Mouse (Mus musculus): ENCODE data around the gene Stard10.

The Stard10 gene

GRCm38 (mm10) chr7:101302691-101303090, 14.2 kb upstream of the Stard10 start:
- DNase-seq (ENCODE audit: low read depth, low spot score): no peak

GRCm38 (mm10) chr7:101306841-101307240, 10.0 kb upstream of the Stard10 start:
- no peak for DNase-seq (ENCODE audit: low read depth, low spot score)

- no peak for DNase-seq (ENCODE audit: low read depth, low spot score)
These were observed 6.9 kb upstream of the Stard10 start for GRCm38 (mm10) chr7:101309985-101310326.

DNA sequence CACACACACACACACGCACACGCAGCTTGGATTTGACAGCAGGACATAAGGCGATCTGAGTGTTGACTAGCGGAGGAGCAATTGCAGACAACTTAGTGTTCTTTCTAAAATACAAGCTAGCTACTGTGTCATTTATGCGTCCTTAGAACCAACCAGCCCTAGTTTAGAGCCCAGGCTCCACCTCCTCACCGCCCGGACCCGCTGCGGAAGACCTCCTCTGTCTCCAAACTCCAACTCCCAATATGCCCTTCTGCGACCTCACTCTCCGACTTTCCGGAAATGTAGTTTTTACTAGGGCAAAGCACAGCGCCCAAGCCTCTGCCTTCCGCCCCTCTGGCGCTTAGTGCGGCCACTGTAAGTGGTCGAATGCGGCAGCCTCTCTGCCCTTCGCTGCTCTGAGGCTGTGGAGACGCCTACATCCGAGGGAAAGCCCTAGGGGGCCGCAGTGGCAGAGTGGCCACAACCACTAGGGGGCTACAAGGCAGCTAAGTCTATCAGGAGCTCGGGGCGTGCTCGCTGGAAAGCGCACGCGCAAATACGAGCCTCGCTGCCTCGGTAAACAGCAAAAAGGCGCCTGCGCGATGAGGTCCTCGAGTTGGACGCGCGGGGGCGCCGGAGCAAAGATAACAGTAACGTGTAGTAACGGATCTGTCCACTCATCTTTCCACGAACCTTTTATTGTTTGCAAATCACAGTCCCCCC, 6.4 kb upstream of the Stard10 start:
- peak; percentile 100 for DNase-seq (ENCODE audit: low read depth, low spot score)

DNA sequence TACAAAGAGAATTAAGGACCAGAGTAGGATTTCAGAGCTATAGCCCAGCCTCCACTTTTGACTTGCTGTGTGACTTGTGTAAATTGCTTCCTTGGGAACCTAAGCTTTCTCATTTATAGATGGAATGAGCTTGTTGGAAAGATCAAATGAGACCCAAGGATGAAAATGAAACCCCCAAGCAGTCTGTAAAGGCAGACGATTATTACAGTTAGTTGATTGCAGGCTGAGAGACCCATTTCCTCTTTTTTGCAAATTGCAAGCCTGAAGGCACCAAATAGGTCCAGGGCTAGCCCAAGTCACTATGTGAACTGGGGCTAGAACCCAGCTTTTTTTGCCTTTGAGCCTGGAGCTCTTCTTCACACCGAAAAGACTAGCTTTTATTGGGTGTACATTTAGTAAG, 5.8 kb upstream of the Stard10 start:
- no peak for DNase-seq (ENCODE audit: low read depth, low spot score)

DNA sequence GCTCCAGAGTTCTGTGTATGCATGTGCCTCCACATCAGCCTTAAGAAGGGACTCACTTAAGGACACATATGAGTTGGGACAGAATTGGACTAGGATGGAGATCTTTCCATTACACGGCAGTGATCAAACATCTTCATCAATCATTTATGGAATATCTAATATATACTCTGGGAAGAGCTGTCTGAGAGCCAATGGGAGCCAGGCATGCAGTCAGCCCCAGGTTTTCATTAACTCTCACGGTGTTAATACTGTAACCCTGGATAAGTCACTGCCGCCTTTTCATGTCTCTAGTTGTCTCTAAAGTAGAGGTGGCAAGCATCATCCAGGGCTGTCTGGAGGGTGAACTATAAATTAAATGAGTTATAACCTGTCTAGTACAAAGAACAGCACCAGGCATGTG, 3.9 kb upstream of the Stard10 start:
- no peak for DNase-seq (ENCODE audit: low read depth, low spot score)

- no peak for DNase-seq (ENCODE audit: low read depth, low spot score)
These were observed 2.5 kb upstream of the Stard10 start for GRCm38 (mm10) chr7:101314396-101314795.

GRCm38 (mm10) chr7:101315699-101316098, 1.2 kb upstream of the Stard10 start:
- DNase-seq (ENCODE audit: low read depth, low spot score): no peak

DNA sequence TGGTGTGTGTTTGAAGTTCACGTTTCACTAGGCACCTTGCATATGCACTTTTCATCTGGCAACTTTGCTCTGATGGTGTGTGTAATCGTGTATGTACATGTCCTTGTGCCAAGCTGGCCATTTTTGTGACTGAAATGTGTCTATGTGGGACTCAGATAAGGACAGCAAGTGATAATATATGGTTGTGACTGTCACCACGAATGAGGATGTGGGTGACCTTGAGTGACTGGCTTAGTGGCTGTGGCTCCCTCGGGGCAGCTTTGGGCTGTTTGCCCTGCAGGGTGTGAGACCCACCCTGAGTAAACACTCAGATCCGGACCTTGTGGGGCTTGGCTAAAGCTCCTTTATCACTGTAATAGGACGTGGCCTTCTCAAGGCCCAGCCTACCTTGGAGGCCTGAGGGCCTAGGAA, 290 bp upstream of the Stard10 start:
- peak; percentile 50 for DNase-seq (ENCODE audit: low read depth, low spot score)

DNA sequence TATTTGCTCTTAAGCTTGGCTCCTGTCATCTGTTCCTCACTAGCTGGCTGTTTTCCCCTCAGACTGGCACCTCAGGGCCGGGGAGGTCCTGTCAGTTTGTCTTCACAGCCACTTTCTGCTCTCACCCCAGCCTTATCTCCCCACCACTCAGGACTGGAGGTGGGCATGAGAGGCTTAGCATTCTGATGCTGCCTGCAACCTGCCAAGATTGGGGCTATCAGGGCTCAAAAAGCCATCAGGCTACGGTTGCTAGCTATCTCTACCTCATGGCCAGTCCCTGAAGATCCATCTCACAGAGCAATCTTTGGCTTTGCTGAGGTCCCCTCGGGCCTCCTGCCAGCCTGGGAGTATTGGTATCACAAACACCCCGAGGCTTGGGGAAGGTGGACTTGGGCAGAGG, 2.0 kb downstream of the Stard10 start:
- no peak for DNase-seq (ENCODE audit: low read depth, low spot score)

DNA sequence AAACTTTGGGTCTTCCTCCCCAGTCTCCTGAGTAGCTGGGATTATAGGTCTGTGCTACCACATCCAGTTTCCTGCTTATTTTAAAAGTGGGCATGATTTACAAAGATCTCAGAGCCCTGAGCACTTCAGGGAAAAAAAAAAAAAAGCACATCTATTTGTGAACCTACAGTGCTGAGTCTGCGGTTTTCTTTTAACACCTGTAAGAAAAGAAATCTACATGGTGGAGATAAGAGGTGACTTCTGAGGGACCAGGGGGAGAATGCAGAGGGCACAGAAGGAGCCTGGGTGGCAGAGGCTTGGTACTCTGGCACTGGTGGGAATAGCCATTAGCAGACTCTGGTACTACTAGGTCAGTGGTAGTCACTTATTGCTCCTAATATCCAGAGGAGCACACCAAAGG, 2.9 kb downstream of the Stard10 start:
- no peak for DNase-seq (ENCODE audit: low read depth, low spot score)

- DNase-seq (ENCODE audit: low read depth, low spot score): peak; percentile 43
These were observed 3.7 kb downstream of the Stard10 start for GRCm38 (mm10) chr7:101320399-101321217.

GRCm38 (mm10) chr7:101321218-101321827, 4.4 kb downstream of the Stard10 start:
- DNase-seq (ENCODE audit: low read depth, low spot score): peak; percentile 58

GRCm38 (mm10) chr7:101323141-101323594, 6.3 kb downstream of the Stard10 start:
- no peak for DNase-seq (ENCODE audit: low read depth, low spot score)

GRCm38 (mm10) chr7:101324142-101324962, 7.5 kb downstream of the Stard10 start:
- DNase-seq (ENCODE audit: low read depth, low spot score): no peak

GRCm38 (mm10) chr7:101326006-101326405, 9.1 kb downstream of the Stard10 start:
- no peak for DNase-seq (ENCODE audit: low read depth, low spot score)

DNA sequence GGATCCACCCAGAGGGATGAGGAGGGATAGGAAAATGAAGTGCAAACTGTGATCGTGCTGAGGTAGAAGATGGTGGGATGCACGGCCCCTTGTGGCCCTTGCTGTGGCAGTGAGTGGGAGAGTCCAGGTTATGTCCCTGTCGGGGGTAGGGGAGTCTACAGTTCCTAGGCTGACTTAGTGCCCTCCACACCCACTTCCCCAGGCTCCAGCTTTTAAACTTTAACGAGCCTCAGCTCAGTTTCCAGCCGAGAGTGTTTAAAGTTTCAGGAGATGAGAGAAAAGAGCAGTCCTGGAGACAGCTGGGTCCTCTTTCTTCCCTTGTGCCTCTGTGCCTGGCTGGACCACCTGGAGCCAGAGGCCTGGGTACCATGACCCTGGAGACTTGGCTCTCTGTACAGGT, 10.4 kb downstream of the Stard10 start:
- no peak for DNase-seq (ENCODE audit: low read depth, low spot score)

- DNase-seq (ENCODE audit: low read depth, low spot score): no peak
These were observed 10.9 kb downstream of the Stard10 start for GRCm38 (mm10) chr7:101327786-101328185.

- DNase-seq (ENCODE audit: low read depth, low spot score): no peak
These were observed 11.8 kb downstream of the Stard10 start for GRCm38 (mm10) chr7:101328621-101329158.

DNA sequence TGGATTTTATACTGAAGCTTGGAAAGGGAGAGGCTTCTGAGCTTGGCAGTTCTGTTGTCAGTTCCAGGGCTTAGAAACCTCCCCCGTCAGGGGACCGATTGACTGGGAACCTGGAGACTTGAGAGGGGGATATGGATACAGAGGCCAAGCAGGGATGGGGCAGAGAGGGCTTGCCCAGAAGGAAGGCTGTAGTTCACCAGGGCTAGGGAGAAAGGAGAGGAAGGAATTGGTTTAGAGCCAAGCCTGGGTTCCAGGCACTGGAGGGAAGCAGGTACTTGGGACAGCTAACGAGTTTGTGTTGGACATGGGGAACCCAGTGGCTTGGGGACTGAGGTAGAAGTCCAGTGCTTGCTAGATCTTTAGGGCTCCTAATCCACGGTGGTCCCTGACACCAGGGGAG, 12.7 kb downstream of the Stard10 start:
- DNase-seq (ENCODE audit: low read depth, low spot score): no peak

DNA sequence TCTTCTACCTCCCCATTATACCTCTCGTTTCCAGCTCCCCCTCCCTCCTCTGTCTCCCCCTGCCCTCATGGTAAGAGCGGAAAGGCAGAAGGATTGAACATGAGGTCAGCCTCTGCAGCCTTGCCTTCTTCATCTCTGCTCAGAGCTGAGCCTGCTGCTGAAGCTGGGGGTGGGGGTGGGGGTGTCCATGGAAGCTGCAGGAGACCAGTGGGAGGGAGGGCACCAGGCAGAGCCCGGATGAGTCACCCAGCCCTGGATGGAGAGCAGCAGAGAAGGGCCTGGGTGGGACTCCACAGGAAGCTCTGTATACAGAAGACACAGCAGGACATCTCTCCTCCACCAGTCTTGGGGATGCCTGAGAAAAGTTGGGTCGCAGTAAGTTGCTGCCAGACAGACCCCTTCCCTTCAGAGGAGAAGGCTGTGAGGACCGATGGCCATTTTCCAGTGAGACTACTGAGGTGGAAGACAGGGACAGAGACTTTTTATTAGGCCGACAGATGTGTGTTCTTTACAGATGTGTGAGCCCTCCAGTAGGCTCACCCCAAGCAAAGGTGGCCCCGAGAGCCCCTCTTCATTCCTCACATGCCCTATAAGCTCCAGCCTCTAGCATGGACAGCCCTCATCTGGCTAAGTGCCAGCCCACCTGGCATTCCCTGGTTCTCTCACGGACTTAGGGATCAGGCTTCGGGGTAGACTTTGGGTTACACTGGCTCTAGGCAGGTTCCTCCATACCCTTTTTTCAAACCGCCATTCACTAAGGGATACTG, 13.4 kb downstream of the Stard10 start:
- DNase-seq (ENCODE audit: low read depth, low spot score): no peak

Measured in ZHBTc4 (cell line).